Mouse (Mus musculus) spleen, adult 2 months (tissue): ENCODE data around the gene Fam227a.

Source experiments
- CTCF ChIP-seq: fragments of 200-500 bp; IDR thresholded peaks from 2 replicates; pipeline ENCODE4 v1.5.1; 2011; ENCODE audit warnings: mild to moderate bottlenecking, inconsistent platforms; ENCODE audit not compliant: insufficient read depth, insufficient read length, insufficient replicate concordance; ENCODE audit errors: extremely low read depth
- POLR2A ChIP-seq: fragments of 200-500 bp; IDR thresholded peaks from 2 replicates; pipeline ENCODE4 v1.6.1; 2011; ENCODE audit warnings: low read depth, low read length, inconsistent platforms

DNA sequence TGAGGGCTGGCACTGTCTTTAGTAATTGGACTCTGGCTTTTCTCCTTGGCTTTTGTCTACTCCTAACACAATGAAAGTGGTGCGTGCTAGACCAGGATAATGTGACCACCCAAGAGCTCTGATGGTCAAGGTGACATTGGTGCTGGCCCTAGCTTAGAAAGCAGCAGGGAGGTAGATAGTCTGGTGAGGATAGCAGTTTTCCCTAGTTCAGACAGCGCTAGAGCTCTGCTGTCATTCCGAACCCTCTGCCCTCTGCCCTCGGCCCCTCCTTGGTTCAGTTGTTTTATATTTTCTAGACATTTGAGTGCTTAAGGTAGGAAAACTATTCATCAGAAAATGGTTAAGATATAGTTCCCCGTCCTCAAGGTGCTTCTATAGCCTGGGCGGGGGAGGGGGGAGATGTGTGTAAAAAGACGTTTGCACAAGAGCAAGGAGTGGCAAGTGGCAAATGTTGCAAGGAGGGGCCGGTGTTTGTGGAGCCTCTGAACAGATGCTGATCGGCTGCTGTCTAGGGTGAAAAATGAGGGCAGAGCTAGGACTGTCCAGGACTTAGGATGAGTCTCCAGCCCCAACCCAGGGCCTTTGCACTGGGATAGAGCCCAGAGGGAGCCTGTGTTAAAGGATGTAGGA lies 38.9 kb upstream of the Fam227a start:
- TF ChIP-seq POLR2A, result no peak
- no peak for TF ChIP-seq CTCF
